Mouse (Mus musculus) cerebellum, adult 2 months (tissue): ENCODE measurements around the gene Adar.

Source experiments
- CTCF ChIP-seq: fragments of 200-500 bp; IDR thresholded peaks from 2 replicates; pipeline ENCODE4 v1.5.1; 2011; ENCODE audit warnings: low read depth, mild to moderate bottlenecking, control low read depth, low read length, moderate library complexity, borderline replicate concordance; ENCODE audit not compliant: insufficient read depth
- POLR2A ChIP-seq: fragments of 200-500 bp; IDR thresholded peaks from 2 replicates; pipeline ENCODE4 v1.6.1; 2011; ENCODE audit warnings: low read length, control low read depth, borderline replicate concordance; ENCODE audit not compliant: insufficient read depth

GRCm38 (mm10) chr3:89704064-89704463, 10.8 kb upstream of the Adar start:
- TF ChIP-seq CTCF (no peak), POLR2A (no peak)
